Mouse (Mus musculus): ENCODE measurements at regions not wholly inside any gene's neighbourhood (a gene's known extent, or its start where the extent isn't known, plus 50 kb on each side); places are given as distances from the start of the nearest gene placed in this dataset.

DNA sequence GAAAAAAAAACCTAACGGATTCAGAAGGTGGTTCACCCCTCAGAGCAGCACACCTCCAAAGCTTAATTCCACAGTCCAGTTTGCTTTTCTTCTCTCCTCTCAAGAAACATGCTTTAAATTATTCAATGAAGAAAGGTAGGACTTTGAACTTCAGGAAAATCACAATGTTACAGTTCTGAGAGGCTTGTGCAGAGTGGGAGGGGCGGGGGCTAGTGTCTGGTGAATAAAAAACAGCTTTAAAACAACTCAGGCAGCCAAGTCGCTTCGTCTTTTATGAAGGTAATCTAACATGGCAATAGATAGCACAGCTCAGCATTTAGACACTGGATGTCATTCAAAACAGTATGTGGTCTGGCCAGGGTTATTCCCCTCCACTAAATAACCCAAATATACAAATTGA lies 298.8 kb downstream of the Foxa2 start:
- Histone ChIP-seq H3K9ac (ENCODE audit: low read depth, low read length, severe bottlenecking) (no peak overlapping the region), H3K4me1 (ENCODE audit: control insufficient read depth, insufficient read depth, low read length) (no peaks in the 10 kb centered on the region), H3K9me3 (ENCODE audit: control insufficient read depth, low read length) (no peaks in the 10 kb centered on the region), H3K27ac (replicated peaks; ENCODE audit: low read depth, low read length) (no peak overlapping the region), H3K27me3 (ENCODE audit: control insufficient read depth, insufficient read depth, low read length) (no peaks in the 10 kb centered on the region), H3K4me3 (replicated peaks; ENCODE audit: low read length) (no peak overlapping the region), H3K36me3 (ENCODE audit: control insufficient read depth, insufficient read depth, low read length) (no peaks in the 10 kb centered on the region), H3K4me2 (replicated peaks; ENCODE audit: low read depth, low read length, severe bottlenecking) (no peak overlapping the region)
- DNase-seq (ENCODE audit: low spot score) (no peak), ATAC-seq (ENCODE audit: low FRiP score, low read depth) (no peak)
- TF ChIP-seq POLR2A (IDR thresholded peaks at IDR 0.05; ENCODE audit: borderline replicate concordance, extremely low read depth, insufficient read depth, insufficient read length): no peak
- 18% methylated on average over 4 of the region's 4 CpGs for WGBS

DNA sequence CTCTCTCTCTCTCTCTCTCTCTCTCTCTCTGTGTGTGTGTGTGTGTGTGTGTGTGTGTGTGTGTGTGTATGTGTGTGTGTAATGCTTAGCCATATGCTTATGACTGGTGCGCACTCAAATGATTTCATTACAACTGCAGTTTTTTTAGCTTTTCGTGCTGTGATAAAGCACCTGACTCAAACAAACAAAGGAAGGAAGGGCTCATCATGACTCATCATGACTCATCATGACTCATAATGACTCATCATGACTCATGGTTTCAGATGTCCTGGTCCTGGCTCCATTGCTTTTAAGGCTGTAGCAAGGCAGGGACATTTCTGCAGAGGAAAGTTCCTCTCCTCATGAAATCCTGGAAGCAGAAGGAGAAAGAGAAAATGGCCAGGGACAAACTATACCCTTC lies 302.9 kb downstream of the Foxa2 start:
- H3K9me3 ChIP-seq (ENCODE audit: control insufficient read depth, low read length): no peaks in the 10 kb centered on the region
- 92% methylated on average over 2 of the region's 2 CpGs for WGBS
- H3K9ac ChIP-seq (ENCODE audit: low read depth, low read length, severe bottlenecking): no peak overlapping the region
- H3K4me2 ChIP-seq (replicated peaks; ENCODE audit: low read depth, low read length, severe bottlenecking): no peak overlapping the region
- DNase-seq (ENCODE audit: low spot score) (no peak), ATAC-seq (ENCODE audit: low FRiP score, low read depth) (no peak)
- H3K36me3 ChIP-seq (ENCODE audit: control insufficient read depth, insufficient read depth, low read length): no peaks in the 10 kb centered on the region
- no peak overlapping the region for H3K4me3 ChIP-seq (replicated peaks; ENCODE audit: low read length)
- no peak overlapping the region for H3K27ac ChIP-seq (replicated peaks; ENCODE audit: low read depth, low read length)
- no peaks in the 10 kb centered on the region for H3K27me3 ChIP-seq (ENCODE audit: control insufficient read depth, insufficient read depth, low read length)
- no peaks in the 10 kb centered on the region for H3K4me1 ChIP-seq (ENCODE audit: control insufficient read depth, insufficient read depth, low read length)
- no peak for TF ChIP-seq POLR2A (IDR thresholded peaks at IDR 0.05; ENCODE audit: borderline replicate concordance, extremely low read depth, insufficient read depth, insufficient read length)

DNA sequence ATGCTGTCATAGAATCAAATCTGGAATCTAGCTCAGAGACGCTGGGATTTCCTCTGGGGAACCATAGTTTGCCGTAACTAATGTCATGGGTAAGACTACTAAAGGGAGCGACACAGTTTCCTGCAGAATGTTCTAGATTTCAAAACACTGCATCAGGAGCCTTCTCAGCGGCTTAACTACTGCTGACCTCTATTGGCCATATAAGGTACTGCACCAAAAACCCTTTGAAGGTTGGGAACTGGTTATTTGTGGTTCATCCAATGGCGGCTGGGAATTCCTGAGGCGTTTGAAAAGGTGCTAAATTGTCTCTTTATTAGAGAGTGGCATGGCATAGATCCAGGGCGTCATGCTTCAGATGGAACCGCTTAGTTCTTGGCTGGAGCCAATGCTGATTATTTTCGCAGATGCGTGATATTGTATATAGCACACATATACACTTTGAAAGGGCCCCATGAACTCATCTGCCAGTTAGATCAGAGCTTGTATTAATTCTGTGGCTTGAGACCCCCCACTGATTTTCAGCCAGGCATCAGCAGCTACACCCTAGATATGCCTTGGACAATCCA lies 308.4 kb downstream of the Foxa2 start:
- H3K9me3 ChIP-seq (ENCODE audit: control insufficient read depth, low read length): no peaks in the 10 kb centered on the region
- H3K4me2 ChIP-seq (replicated peaks; ENCODE audit: low read depth, low read length, severe bottlenecking): no peak overlapping the region
- no peaks in the 10 kb centered on the region for H3K27me3 ChIP-seq (ENCODE audit: control insufficient read depth, insufficient read depth, low read length)
- ATAC-seq (ENCODE audit: low FRiP score, low read depth) (no peak), DNase-seq (ENCODE audit: low spot score) (peak; percentile 72)
- no peak overlapping the region for H3K27ac ChIP-seq (replicated peaks; ENCODE audit: low read depth, low read length)
- H3K9ac ChIP-seq (ENCODE audit: low read depth, low read length, severe bottlenecking): no peak overlapping the region
- H3K4me1 ChIP-seq (ENCODE audit: control insufficient read depth, insufficient read depth, low read length): no peaks in the 10 kb centered on the region
- no peak overlapping the region for H3K4me3 ChIP-seq (replicated peaks; ENCODE audit: low read length)
- H3K36me3 ChIP-seq (ENCODE audit: control insufficient read depth, insufficient read depth, low read length): no peaks in the 10 kb centered on the region
- 31% methylated on average over 10 of the region's 10 CpGs for WGBS
- no peak for TF ChIP-seq POLR2A (IDR thresholded peaks at IDR 0.05; ENCODE audit: borderline replicate concordance, extremely low read depth, insufficient read depth, insufficient read length)

DNA sequence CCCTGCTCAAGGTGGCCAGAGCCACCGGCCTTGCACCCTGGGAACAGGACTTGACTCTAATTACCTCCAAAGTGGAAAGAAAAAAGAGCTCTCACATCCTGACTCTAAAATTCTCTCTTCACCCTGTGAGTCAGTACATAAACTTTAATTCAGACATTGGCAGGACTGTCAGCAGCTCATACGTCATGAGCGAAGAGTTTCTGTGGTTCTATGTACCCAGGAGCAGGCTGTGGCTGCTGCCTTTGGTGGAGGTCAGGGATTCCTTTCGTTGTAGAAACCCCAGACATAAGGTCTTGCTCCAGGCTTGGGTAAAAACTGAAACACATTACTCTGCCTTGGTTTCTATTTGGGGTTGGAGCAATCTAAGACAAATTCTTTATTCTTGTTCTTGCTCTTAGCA lies 319.4 kb downstream of the Foxa2 start:
- WGBS: 31% methylated on average over 4 of the region's 4 CpGs
- H3K4me3 ChIP-seq (replicated peaks; ENCODE audit: low read length): no peak overlapping the region
- no peaks in the 10 kb centered on the region for H3K27me3 ChIP-seq (ENCODE audit: control insufficient read depth, insufficient read depth, low read length)
- H3K4me1 ChIP-seq (ENCODE audit: control insufficient read depth, insufficient read depth, low read length): no peaks in the 10 kb centered on the region
- no peak for TF ChIP-seq POLR2A (IDR thresholded peaks at IDR 0.05; ENCODE audit: borderline replicate concordance, extremely low read depth, insufficient read depth, insufficient read length)
- H3K9me3 ChIP-seq (ENCODE audit: control insufficient read depth, low read length): no peaks in the 10 kb centered on the region
- H3K36me3 ChIP-seq (ENCODE audit: control insufficient read depth, insufficient read depth, low read length): no peaks in the 10 kb centered on the region
- no peak for DNase-seq (ENCODE audit: low spot score)
- H3K4me2 ChIP-seq (replicated peaks; ENCODE audit: low read depth, low read length, severe bottlenecking): no peak overlapping the region
- ATAC-seq (ENCODE audit: low FRiP score, low read depth): no peak
- no peak overlapping the region for H3K27ac ChIP-seq (replicated peaks; ENCODE audit: low read depth, low read length)
- H3K9ac ChIP-seq (ENCODE audit: low read depth, low read length, severe bottlenecking): no peak overlapping the region

DNA sequence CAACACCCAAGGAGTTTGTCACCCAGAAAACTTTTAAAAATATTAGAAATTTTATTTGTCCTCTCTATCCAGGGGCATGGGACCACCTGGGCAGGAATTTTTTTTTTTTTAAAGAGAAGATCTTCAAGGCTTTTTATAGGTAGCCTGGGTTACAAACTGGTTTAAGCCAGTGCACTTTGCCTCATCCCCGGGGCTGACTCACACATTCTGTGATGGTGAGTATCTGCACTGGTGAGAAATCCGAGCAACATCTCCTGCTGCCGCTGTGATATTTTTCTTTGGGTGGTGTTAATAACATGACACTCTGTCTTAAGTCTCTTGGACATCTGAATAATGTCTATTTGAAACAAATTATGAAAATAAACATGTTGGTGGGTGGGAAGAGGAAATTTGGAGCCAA lies 327.8 kb downstream of the Foxa2 start:
- Histone ChIP-seq H3K27me3 (ENCODE audit: control insufficient read depth, insufficient read depth, low read length) (0 out of 2 replicates have a peak, but pooled peaks cover 5% of the 10 kb centered on the region), H3K9me3 (ENCODE audit: control insufficient read depth, low read length) (no peaks in the 10 kb centered on the region), H3K9ac (ENCODE audit: low read depth, low read length, severe bottlenecking) (no peak overlapping the region), H3K27ac (replicated peaks; ENCODE audit: low read depth, low read length) (no peak overlapping the region), H3K4me1 (ENCODE audit: control insufficient read depth, insufficient read depth, low read length) (peaks cover 8% of the 10 kb centered on the region; the same call in 1 of the 2 replicates), H3K4me2 (replicated peaks; ENCODE audit: low read depth, low read length, severe bottlenecking) (no peak overlapping the region), H3K4me3 (replicated peaks; ENCODE audit: low read length) (no peak overlapping the region), H3K36me3 (ENCODE audit: control insufficient read depth, insufficient read depth, low read length) (no peaks in the 10 kb centered on the region)
- no peak for ATAC-seq (ENCODE audit: low FRiP score, low read depth)
- 83% methylated on average over 3 of the region's 3 CpGs for WGBS
- no peak for DNase-seq (ENCODE audit: low spot score)
- TF ChIP-seq POLR2A (IDR thresholded peaks at IDR 0.05; ENCODE audit: borderline replicate concordance, extremely low read depth, insufficient read depth, insufficient read length): no peak

Measured in limb, embryonic 14.5 days (tissue).